Mouse (Mus musculus) embryonic facial prominence, embryonic 12.5 days (tissue): ENCODE data around the gene Zfhx3. TPM values are rescaled to one million over a fixed set of nuclear protein-coding genes. Genes with fewer than 3 reads are reported as not detected.

Source experiments
- ATAC-seq: fragments of 200-750 bp; cut with Nextera tagmentation; 2 replicates; pipeline ENCODE4 v1.8.0; 2017; ENCODE audit not compliant: insufficient number of reproducible peaks, insufficient read depth, low FRiP score, low TSS enrichment
- H3K27ac ChIP-seq: fragments of 300-500 bp; sonication (generic); 2 replicates; pipeline ENCODE4 v1.5.1; 2016; ENCODE audit warnings: mild to moderate bottlenecking
- H3K27me3 ChIP-seq: fragments of 300-500 bp; sonication (generic); 2 replicates; pipeline ENCODE4 v1.6.1; 2016; ENCODE audit warnings: mild to moderate bottlenecking, moderate library complexity
- H3K36me3 ChIP-seq: fragments of 300-500 bp; sonication (generic); 2 replicates; pipeline ENCODE4 v1.6.1; 2016; ENCODE audit warnings: mild to moderate bottlenecking
- H3K4me1 ChIP-seq: fragments of 300-500 bp; sonication (generic); 2 replicates; pipeline ENCODE4 v1.6.1; 2016
- H3K4me2 ChIP-seq: fragments of 300-500 bp; sonication (generic); replicated peaks from 2 replicates; pipeline ENCODE4 v1.6.1; 2016; ENCODE audit warnings: mild to moderate bottlenecking, moderate library complexity
- H3K4me3 ChIP-seq: fragments of 300-500 bp; sonication (generic); 2 replicates; pipeline ENCODE4 v1.5.1; 2016; ENCODE audit warnings: mild to moderate bottlenecking
- H3K9ac ChIP-seq: fragments of 300-500 bp; sonication (generic); 2 replicates; pipeline ENCODE4 v1.6.1; 2016; ENCODE audit warnings: mild to moderate bottlenecking, moderate library complexity
- H3K9me3 ChIP-seq: fragments of 300-500 bp; sonication (generic); 2 replicates; pipeline ENCODE4 v1.6.1; 2016; ENCODE audit warnings: mild to moderate bottlenecking, moderate library complexity
- WGBS: fragments of 180-500 bp; shearing (Covaris S2); methylation state at CpG from one replicate; pipeline ENCODE4 v1.1.7; 2016; 5-methylcytosine and 5-hydroxymethylcytosine counted together
- polyA plus RNA-seq: library from polyadenylated mRNA; unstranded; fragments of >200 nt; fragmentation: Nextera tagmentation; extraction: Ambion mirVana; gene quantifications from 2 replicates; pipeline ENCODE4 v1.2.1, GENCODE M21; 2016

Zfhx3 gene
- polyA plus RNA-seq, 1 experiment from 2014 or later, result 43.1 TPM

GRCm38 (mm10) chr8:108245575-108245974 is 303.1 kb downstream of the Zfhx3 start:
- ATAC-seq, result no peak
- H3K36me3 ChIP-seq, result no peaks in the 10 kb centered on the region
- H3K9ac ChIP-seq, result no peak overlapping the region
- H3K4me1 ChIP-seq, result peaks cover 31% of the 10 kb centered on the region
- no peaks in the 10 kb centered on the region for H3K27me3 ChIP-seq
- no peak overlapping the region for H3K4me2 ChIP-seq
- no peak overlapping the region for H3K4me3 ChIP-seq
- no peak overlapping the region for H3K27ac ChIP-seq
- WGBS, result 56% methylated on average over 8 of the region's 8 CpGs
- H3K9me3 ChIP-seq, result no peaks in the 10 kb centered on the region

GRCm38 (mm10) chr8:108246035-108246933 is 303.8 kb downstream of the Zfhx3 start:
- Histone ChIP-seq H3K9ac (no peak overlapping the region), H3K36me3 (no peaks in the 10 kb centered on the region), H3K4me3 (no peak overlapping the region), H3K9me3 (no peaks in the 10 kb centered on the region), H3K27ac (peak overlapping the region; percentile 18; the same call in 1 of the 2 replicates), H3K27me3 (no peaks in the 10 kb centered on the region), H3K4me2 (no peak overlapping the region), H3K4me1 (peaks cover 27% of the 10 kb centered on the region)
- 44% methylated on average over 22 of the region's 22 CpGs for WGBS
- no peak for ATAC-seq

GRCm38 (mm10) chr8:108246934-108247417 is 304.5 kb downstream of the Zfhx3 start:
- Histone ChIP-seq H3K27ac (no peak overlapping the region), H3K9ac (no peak overlapping the region), H3K36me3 (no peaks in the 10 kb centered on the region), H3K9me3 (no peaks in the 10 kb centered on the region), H3K27me3 (no peaks in the 10 kb centered on the region), H3K4me3 (no peak overlapping the region), H3K4me2 (no peak overlapping the region), H3K4me1 (peaks cover 24% of the 10 kb centered on the region)
- no peak for ATAC-seq
- WGBS, result 42% methylated on average over 7 of the region's 7 CpGs

- Histone ChIP-seq H3K36me3 (no peaks in the 10 kb centered on the region), H3K4me1 (no peaks in the 10 kb centered on the region), H3K27me3 (no peaks in the 10 kb centered on the region), H3K27ac (no peak overlapping the region), H3K4me3 (no peak overlapping the region), H3K9ac (no peak overlapping the region), H3K4me2 (no peak overlapping the region), H3K9me3 (no peaks in the 10 kb centered on the region)
- 47% methylated on average over 11 of the region's 11 CpGs for WGBS
- ATAC-seq, result no peak
Measured at GRCm38 (mm10) chr8:108264593-108265160, 322.2 kb downstream of the Zfhx3 start.

GRCm38 (mm10) chr8:108277960-108278359 is 335.5 kb downstream of the Zfhx3 start:
- H3K36me3 ChIP-seq, result no peaks in the 10 kb centered on the region
- no peaks in the 10 kb centered on the region for H3K9me3 ChIP-seq
- no peak for ATAC-seq
- no peak overlapping the region for H3K4me2 ChIP-seq
- 94% methylated on average over 2 of the region's 2 CpGs for WGBS
- no peak overlapping the region for H3K4me3 ChIP-seq
- no peaks in the 10 kb centered on the region for H3K4me1 ChIP-seq
- no peaks in the 10 kb centered on the region for H3K27me3 ChIP-seq
- H3K27ac ChIP-seq, result no peak overlapping the region
- no peak overlapping the region for H3K9ac ChIP-seq

GRCm38 (mm10) chr8:108281981-108282380 is 339.5 kb downstream of the Zfhx3 start:
- H3K36me3 ChIP-seq, result no peaks in the 10 kb centered on the region
- 73% methylated on average over 12 of the region's 12 CpGs for WGBS

GRCm38 (mm10) chr8:108286117-108286516 is 343.7 kb downstream of the Zfhx3 start:
- Histone ChIP-seq H3K4me1 (peaks cover 9% of the 10 kb centered on the region; the same call in 1 of the 2 replicates), H3K9me3 (no peaks in the 10 kb centered on the region), H3K4me2 (no peak overlapping the region), H3K4me3 (no peak overlapping the region), H3K36me3 (no peaks in the 10 kb centered on the region), H3K27me3 (no peaks in the 10 kb centered on the region), H3K27ac (no peak overlapping the region), H3K9ac (no peak overlapping the region)
- 83% methylated on average over 5 of the region's 5 CpGs for WGBS
- no peak for ATAC-seq

More at GRCm38 (mm10) chr8:108281981-108282380, 339.5 kb downstream of the Zfhx3 start:
- H3K9ac ChIP-seq, result no peak overlapping the region
- no peaks in the 10 kb centered on the region for H3K27me3 ChIP-seq
- H3K4me2 ChIP-seq, result no peak overlapping the region
- peaks cover 6% of the 10 kb centered on the region; the same call in 1 of the 2 replicates for H3K4me1 ChIP-seq
- no peak overlapping the region for H3K27ac ChIP-seq
- no peak overlapping the region for H3K4me3 ChIP-seq
- ATAC-seq, result no peak
- H3K9me3 ChIP-seq, result no peaks in the 10 kb centered on the region

GRCm38 (mm10) chr8:108300964-108301615 is 358.6 kb downstream of the Zfhx3 start:
- Histone ChIP-seq H3K27me3 (no peaks in the 10 kb centered on the region), H3K4me2 (no peak overlapping the region), H3K27ac (no peak overlapping the region), H3K9ac (no peak overlapping the region), H3K4me3 (no peak overlapping the region), H3K36me3 (no peaks in the 10 kb centered on the region), H3K4me1 (0 out of 2 replicates have a peak, but pooled peaks cover 9% of the 10 kb centered on the region), H3K9me3 (no peaks in the 10 kb centered on the region)
- no peak for ATAC-seq
- WGBS, result 52% methylated on average over 9 of the region's 9 CpGs

GRCm38 (mm10) chr8:108301654-108302053 is 359.2 kb downstream of the Zfhx3 start:
- no peak overlapping the region for H3K27ac ChIP-seq
- H3K27me3 ChIP-seq, result no peaks in the 10 kb centered on the region
- H3K4me3 ChIP-seq, result no peak overlapping the region
- H3K4me2 ChIP-seq, result no peak overlapping the region
- H3K4me1 ChIP-seq, result 0 out of 2 replicates have a peak, but pooled peaks cover 9% of the 10 kb centered on the region
- no peak overlapping the region for H3K9ac ChIP-seq
- H3K9me3 ChIP-seq, result no peaks in the 10 kb centered on the region
- H3K36me3 ChIP-seq, result no peaks in the 10 kb centered on the region
- WGBS, result 88% methylated on average over 12 of the region's 12 CpGs
- no peak for ATAC-seq

- H3K9me3 ChIP-seq, result no peaks in the 10 kb centered on the region
- peaks cover 9% of the 10 kb centered on the region; the same call in 1 of the 2 replicates for H3K4me1 ChIP-seq
- no peaks in the 10 kb centered on the region for H3K36me3 ChIP-seq
- WGBS, result 76% methylated on average over 3 of the region's 3 CpGs
- no peaks in the 10 kb centered on the region for H3K27me3 ChIP-seq
- H3K4me2 ChIP-seq, result no peak overlapping the region
- H3K4me3 ChIP-seq, result no peak overlapping the region
- no peak overlapping the region for H3K9ac ChIP-seq
- H3K27ac ChIP-seq, result no peak overlapping the region
- ATAC-seq, result no peak
Measured at GRCm38 (mm10) chr8:108305368-108305767, 362.9 kb downstream of the Zfhx3 start.

- Histone ChIP-seq H3K4me2 (no peak overlapping the region), H3K9ac (no peak overlapping the region), H3K4me3 (no peak overlapping the region), H3K27me3 (no peaks in the 10 kb centered on the region), H3K27ac (no peak overlapping the region), H3K9me3 (no peaks in the 10 kb centered on the region), H3K36me3 (no peaks in the 10 kb centered on the region), H3K4me1 (peaks cover 13% of the 10 kb centered on the region)
- WGBS, result 66% methylated on average over 14 of the region's 14 CpGs
- ATAC-seq, result no peak
Measured at GRCm38 (mm10) chr8:108309525-108310246, 367.2 kb downstream of the Zfhx3 start.
